Mouse (Mus musculus) myocyte (in vitro differentiated cells): ENCODE measurements at regions not wholly inside any gene's neighbourhood (a gene's known extent, or its start where the extent isn't known, plus 50 kb on each side); places are given as distances from the start of the nearest gene placed in this dataset.

Experiments
- H3K27me3 ChIP-seq: one replicate; pipeline ENCODE4 v1.6.1; 2011; ENCODE audit not compliant: control insufficient read depth, insufficient read depth, insufficient read length
- H3K36me3 ChIP-seq: one replicate; pipeline ENCODE4 v1.6.1; 2011; ENCODE audit not compliant: control insufficient read depth, insufficient read depth
- H3K4me2 ChIP-seq: one replicate; pipeline ENCODE4 v1.6.1; 2011; ENCODE audit warnings: low read depth, control low read depth
- H3K4me3 ChIP-seq: one replicate; pipeline ENCODE4 v1.5.1; 2011; ENCODE audit warnings: mild to moderate bottlenecking, control low read depth, moderate library complexity
- H3K79me2 ChIP-seq: one replicate; pipeline ENCODE4 v1.6.1; 2011; ENCODE audit not compliant: control insufficient read depth, insufficient read depth
- H3ac ChIP-seq: one replicate; pipeline ENCODE4 v1.6.1; 2011; ENCODE audit not compliant: control insufficient read depth, insufficient read length
- CEBPB ChIP-seq: IDR thresholded peaks from 2 replicates; pipeline ENCODE4 v1.6.1; 2011; ENCODE audit warnings: mild to moderate bottlenecking, moderate library complexity; ENCODE audit not compliant: poor library complexity, insufficient read depth, severe bottlenecking
- E2F4 ChIP-seq: IDR thresholded peaks from one replicate; pipeline ENCODE4 v1.6.1; 2011; ENCODE audit warnings: mild to moderate bottlenecking, control low read depth, moderate library complexity; ENCODE audit not compliant: insufficient read depth
- MAX ChIP-seq: IDR thresholded peaks from one replicate; pipeline ENCODE4 v1.6.1; 2011; ENCODE audit warnings: low read depth, mild to moderate bottlenecking, control low read depth
- MYOD1 ChIP-seq, 3 experiments: IDR thresholded peaks; one replicate each; pipeline ENCODE4 v1.6.1; 2011; ENCODE audit warnings: control low read depth in 2 of 3, low read depth in 2 of 3, mild to moderate bottlenecking in 2 of 3, moderate library complexity in 1 of 3; ENCODE audit not compliant: insufficient read length in 2 of 3, control insufficient read depth in 1 of 3
- MYOG ChIP-seq, 3 experiments: IDR thresholded peaks; one replicate each; pipeline ENCODE4 v1.6.1; 2011; ENCODE audit warnings: control low read depth in 2 of 3, low read depth in 2 of 3, mild to moderate bottlenecking in 2 of 3; ENCODE audit not compliant: insufficient read length in 2 of 3, control insufficient read depth in 1 of 3, insufficient read depth in 1 of 3
- POLR2A ChIP-seq: IDR thresholded peaks from one replicate; pipeline ENCODE4 v1.6.1; 2011; ENCODE audit warnings: low read depth, mild to moderate bottlenecking, control low read depth, moderate library complexity; ENCODE audit not compliant: insufficient read length
- POLR2AphosphoS2 ChIP-seq: IDR thresholded peaks from one replicate; pipeline ENCODE4 v1.6.1; 2011; ENCODE audit warnings: low read depth, control low read depth; ENCODE audit not compliant: insufficient read length
- REST ChIP-seq: IDR thresholded peaks from one replicate; pipeline ENCODE4 v1.6.1; 2011; ENCODE audit warnings: mild to moderate bottlenecking, control low read depth, moderate library complexity; ENCODE audit not compliant: insufficient read depth, insufficient read length
- SRF ChIP-seq: IDR thresholded peaks from one replicate; pipeline ENCODE4 v1.6.1; 2011; ENCODE audit warnings: low read depth; ENCODE audit not compliant: control insufficient read depth, insufficient read length
- TCF12 ChIP-seq: IDR thresholded peaks from one replicate; pipeline ENCODE4 v1.6.1; 2011; ENCODE audit warnings: mild to moderate bottlenecking, control low read depth; ENCODE audit not compliant: poor library complexity, insufficient read depth, severe bottlenecking
- TCF3 ChIP-seq: IDR thresholded peaks from one replicate; pipeline ENCODE4 v1.6.1; 2011; ENCODE audit warnings: low read depth, control low read depth; ENCODE audit not compliant: insufficient read length
- USF1 ChIP-seq: IDR thresholded peaks from one replicate; pipeline ENCODE4 v1.6.1; 2011; ENCODE audit warnings: low read depth, mild to moderate bottlenecking, control low read depth, moderate library complexity

DNA sequence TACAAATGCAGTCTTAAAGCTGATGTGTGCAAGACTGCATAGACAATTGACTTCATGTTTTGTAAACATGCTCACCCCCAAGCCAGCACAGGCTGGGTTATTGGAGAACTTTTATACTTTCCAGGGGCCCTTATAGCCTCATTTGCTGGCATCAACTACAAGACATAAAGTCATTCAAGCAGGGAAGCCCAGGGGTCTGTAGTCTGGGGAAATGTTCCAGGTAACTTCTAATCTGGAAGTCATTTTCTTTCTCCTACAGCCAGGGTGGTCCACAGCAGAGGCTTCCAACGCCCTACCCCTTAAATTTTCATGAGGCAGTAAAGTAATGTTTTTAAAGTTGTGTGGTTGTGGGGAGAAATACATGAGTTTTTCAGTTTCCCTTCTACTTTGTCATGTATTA, 272.1 kb upstream of the Npvf start:
- Histone ChIP-seq H3K36me3 (no peaks in the 10 kb centered on the region), H3K79me2 (no peaks in the 10 kb centered on the region), H3ac (no peak overlapping the region), H3K27me3 (peaks cover 10% of the 10 kb centered on the region), H3K4me2 (no peak overlapping the region), H3K4me3 (no peak overlapping the region)
- TF ChIP-seq CEBPB (no peak), TCF12 (no peak), MAX (no peak), POLR2A (no peak), USF1 (no peak)

DNA sequence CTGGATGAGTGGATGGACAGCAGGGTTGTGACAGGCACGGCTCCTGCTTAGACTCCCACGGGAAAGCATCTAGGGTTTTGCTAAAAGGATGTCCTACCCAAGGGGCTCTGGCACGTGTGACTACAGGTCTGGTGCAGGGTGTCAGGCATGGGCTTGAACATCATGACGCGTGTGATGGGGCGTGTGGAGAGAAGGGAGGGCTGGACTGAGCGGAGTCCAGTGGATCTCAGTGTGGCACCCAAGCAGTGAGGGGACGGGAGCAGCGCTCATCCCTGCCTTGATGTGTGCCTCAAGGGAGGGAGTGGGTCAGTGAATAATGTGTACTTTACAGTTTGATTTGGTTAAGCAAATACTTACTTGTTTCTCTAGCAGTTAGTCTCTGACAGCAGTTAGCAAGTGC, 275.3 kb upstream of the Npvf start:
- peaks cover 34% of the 10 kb centered on the region for H3K27me3 ChIP-seq
- H3ac ChIP-seq: no peak overlapping the region
- TF ChIP-seq CEBPB: no peak
- TF ChIP-seq SRF: no peak
- TF ChIP-seq POLR2AphosphoS2: no peak
- TF ChIP-seq MYOD1 (IDR thresholded peaks at IDR 0.05; ENCODE audit: control insufficient read depth in 1 of 3, insufficient read length in 2 of 3, low read depth in 2 of 3): no peak
- TF ChIP-seq E2F4: no peak
- no peak for TF ChIP-seq POLR2A
- TF ChIP-seq MAX: no peak
- no peak for TF ChIP-seq TCF3
- TF ChIP-seq MYOG (IDR thresholded peaks at IDR 0.05; ENCODE audit: control insufficient read depth in 1 of 3, insufficient read depth in 1 of 3, insufficient read length in 2 of 3, low read depth in 2 of 3): no peak
- no peak for TF ChIP-seq USF1
- no peak for TF ChIP-seq REST
- no peak overlapping the region for H3K4me3 ChIP-seq
- H3K36me3 ChIP-seq: no peaks in the 10 kb centered on the region
- no peaks in the 10 kb centered on the region for H3K79me2 ChIP-seq
- H3K4me2 ChIP-seq: no peak overlapping the region

DNA sequence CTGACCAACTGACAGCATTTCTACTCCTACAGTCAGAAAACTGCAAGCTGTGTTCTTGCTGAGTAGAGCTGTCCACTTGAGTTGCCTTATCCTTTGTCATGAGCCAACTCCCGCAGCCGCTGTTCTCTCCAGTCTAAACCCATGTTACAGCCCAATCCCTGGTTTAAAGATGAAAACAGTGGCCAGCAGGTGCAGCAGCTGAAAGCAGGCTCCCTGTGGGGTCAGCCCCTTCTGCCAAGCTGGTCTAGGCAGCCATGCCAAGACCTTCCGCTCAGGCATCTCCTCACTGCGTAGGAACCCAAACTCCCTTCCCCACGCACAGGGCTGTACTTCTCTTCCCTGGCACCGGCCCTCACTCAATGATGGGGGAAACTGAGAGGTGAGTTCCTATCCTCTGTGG, 279.3 kb upstream of the Npvf start:
- Histone ChIP-seq H3K4me3 (no peak overlapping the region), H3K4me2 (no peak overlapping the region)
- no peak for TF ChIP-seq SRF
- TF ChIP-seq MYOD1 (IDR thresholded peaks at IDR 0.05; ENCODE audit: control insufficient read depth in 1 of 3, insufficient read length in 2 of 3, low read depth in 2 of 3): no peak
- TF ChIP-seq E2F4: no peak
- TF ChIP-seq MAX: no peak
- no peak for TF ChIP-seq TCF3
- no peak for TF ChIP-seq REST
- no peak for TF ChIP-seq USF1
- no peak for TF ChIP-seq MYOG (IDR thresholded peaks at IDR 0.05; ENCODE audit: control insufficient read depth in 1 of 3, insufficient read depth in 1 of 3, insufficient read length in 2 of 3, low read depth in 2 of 3)
- TF ChIP-seq TCF12: no peak

DNA sequence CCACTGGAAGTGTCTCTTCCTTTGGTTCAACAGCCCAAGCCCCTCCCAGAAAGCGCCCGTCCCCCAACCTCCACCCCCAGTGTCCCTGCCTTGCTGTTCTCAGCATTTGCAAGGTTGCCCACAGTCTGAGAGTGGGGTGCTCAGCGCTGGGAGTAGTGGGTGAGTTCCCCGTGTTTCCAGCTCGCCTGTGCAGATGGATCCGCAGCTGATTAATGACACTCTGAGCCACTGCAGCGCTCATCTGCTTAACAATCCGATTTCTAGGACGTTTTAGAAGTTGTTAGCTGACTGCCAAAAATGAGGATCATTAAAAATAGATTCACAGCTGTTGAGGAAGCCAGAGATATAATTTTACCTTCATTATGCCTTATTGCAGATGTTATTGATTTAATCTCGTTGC, 280.0 kb upstream of the Npvf start:
- H3ac ChIP-seq: no peak overlapping the region
- H3K4me2 ChIP-seq: no peak overlapping the region
- H3K79me2 ChIP-seq: no peaks in the 10 kb centered on the region
- no peaks in the 10 kb centered on the region for H3K36me3 ChIP-seq
- H3K27me3 ChIP-seq: peaks cover 40% of the 10 kb centered on the region
- H3K4me3 ChIP-seq: no peak overlapping the region
- TF ChIP-seq MAX (no peak), CEBPB (no peak), MYOD1 (IDR thresholded peaks at IDR 0.05; ENCODE audit: control insufficient read depth in 1 of 3, insufficient read length in 2 of 3, low read depth in 2 of 3) (no peak), USF1 (no peak), POLR2A (no peak), TCF3 (no peak), MYOG (IDR thresholded peaks at IDR 0.05; ENCODE audit: control insufficient read depth in 1 of 3, insufficient read depth in 1 of 3, insufficient read length in 2 of 3, low read depth in 2 of 3) (no peak), POLR2AphosphoS2 (no peak), SRF (no peak), TCF12 (no peak), E2F4 (no peak), REST (no peak)

More for the DNA sequence above, 279.3 kb upstream of the Npvf start:
- Histone ChIP-seq H3K79me2 (no peaks in the 10 kb centered on the region), H3K36me3 (no peaks in the 10 kb centered on the region), H3K27me3 (peaks cover 44% of the 10 kb centered on the region), H3ac (no peak overlapping the region)

DNA sequence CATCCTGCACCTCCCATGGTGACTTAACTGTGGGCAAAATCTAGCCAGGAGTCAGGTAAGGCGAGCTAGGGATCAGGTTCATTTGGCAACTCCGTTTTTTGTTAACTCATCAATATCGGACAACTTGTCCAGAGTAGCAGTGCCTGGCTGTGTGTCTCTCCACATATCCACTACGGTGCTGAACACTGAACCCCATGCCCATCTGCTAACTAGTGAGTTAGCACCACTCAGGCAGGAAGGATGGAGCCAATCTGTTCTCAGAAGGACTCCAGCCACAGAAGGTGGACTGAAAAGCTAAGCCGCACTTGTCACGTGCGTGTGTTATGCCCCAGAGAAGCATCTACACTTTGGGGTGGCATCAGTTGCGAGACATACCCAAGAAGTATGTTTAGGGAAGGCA, 282.1 kb upstream of the Npvf start:
- TF ChIP-seq TCF12: no peak
- TF ChIP-seq POLR2AphosphoS2: no peak
- TF ChIP-seq MAX: no peak
- no peak for TF ChIP-seq REST
- TF ChIP-seq POLR2A: no peak
- TF ChIP-seq MYOD1 (IDR thresholded peaks at IDR 0.05; ENCODE audit: control insufficient read depth in 1 of 3, insufficient read length in 2 of 3, low read depth in 2 of 3): no peak
- TF ChIP-seq TCF3: no peak
- TF ChIP-seq MYOG (IDR thresholded peaks at IDR 0.05; ENCODE audit: control insufficient read depth in 1 of 3, insufficient read depth in 1 of 3, insufficient read length in 2 of 3, low read depth in 2 of 3): no peak
- TF ChIP-seq SRF: no peak
- no peak for TF ChIP-seq CEBPB
- no peak for TF ChIP-seq USF1
- TF ChIP-seq E2F4: no peak
- no peaks in the 10 kb centered on the region for H3K36me3 ChIP-seq
- H3ac ChIP-seq: no peak overlapping the region
- H3K4me2 ChIP-seq: no peak overlapping the region
- H3K27me3 ChIP-seq: peaks cover 34% of the 10 kb centered on the region
- no peaks in the 10 kb centered on the region for H3K79me2 ChIP-seq
- H3K4me3 ChIP-seq: no peak overlapping the region
